Mouse (Mus musculus): ENCODE measurements at regions not wholly inside any gene's neighbourhood (a gene's known extent, or its start where the extent isn't known, plus 50 kb on each side); places are given as distances from the start of the nearest gene placed in this dataset.
A peak's percentile ranks its signal among the peaks of the same experiment; 100 is the strongest.

DNA sequence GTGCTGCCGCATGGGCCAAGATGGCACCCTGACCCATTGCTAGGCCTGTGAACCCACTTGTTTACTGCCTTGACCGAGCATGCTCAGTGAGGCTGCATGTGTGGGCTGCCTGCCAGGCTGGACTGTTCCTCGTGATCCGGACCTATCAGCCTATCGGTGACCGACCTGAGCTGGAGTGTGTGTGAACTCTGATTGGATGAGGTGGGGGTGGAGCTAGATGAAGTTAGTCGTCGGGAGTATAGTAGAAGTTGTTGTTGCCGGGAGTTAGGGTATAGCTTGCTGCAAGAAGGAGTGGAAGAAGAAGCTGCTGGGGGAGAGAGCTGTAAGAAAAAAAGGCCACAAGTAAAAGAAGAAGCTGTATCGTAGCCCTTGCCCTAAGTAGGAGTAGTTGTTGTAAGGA is 122.3 kb upstream of the Krtap11-1 start:
- DNase-seq (ENCODE audit: low spot score), result no peak
- Histone ChIP-seq H3K4me1 (replicated peaks; ENCODE audit: control insufficient read depth, insufficient read depth, low read length) (no peaks in the 10 kb centered on the region), H3K27me3 (ENCODE audit: control insufficient read depth, insufficient read depth, low read length) (no peaks in the 10 kb centered on the region), H3K9me3 (ENCODE audit: control insufficient read depth, low read length) (no peaks in the 10 kb centered on the region), H3K27ac (ENCODE audit: low read depth, low read length) (no peak overlapping the region), H3K36me3 (ENCODE audit: control insufficient read depth, insufficient read depth, low read length) (no peaks in the 10 kb centered on the region), H3K4me2 (ENCODE audit: low read depth, low read length, severe bottlenecking) (no peak overlapping the region), H3K9ac (ENCODE audit: low read length) (no peak overlapping the region), H3K4me3 (ENCODE audit: low read depth, low read length) (no peak overlapping the region)
- ATAC-seq (replicated peaks; ENCODE audit: low FRiP score), result no peak
- WGBS, result 93% methylated on average over 10 of the region's 10 CpGs

DNA sequence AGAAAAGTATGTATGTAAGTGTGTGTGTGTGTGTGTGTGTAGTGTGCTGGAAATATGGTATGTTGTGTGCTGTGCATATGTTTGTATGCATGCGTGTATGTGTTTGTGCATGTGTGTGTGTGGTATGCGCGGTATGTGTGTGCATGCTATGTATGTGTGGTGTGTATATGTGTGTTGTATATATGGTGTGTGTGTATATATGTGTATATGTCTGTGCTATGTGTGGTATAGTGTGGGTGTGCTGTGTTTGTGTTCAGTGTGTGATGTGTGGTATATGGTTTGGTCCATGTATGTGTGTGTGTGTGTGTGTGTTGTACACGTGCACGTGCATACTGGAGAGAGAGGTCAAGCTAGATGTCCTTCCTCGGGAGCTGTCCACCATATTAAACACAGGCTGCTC is 108.5 kb upstream of the Krtap11-1 start:
- 0 out of 2 replicates have a peak, but pooled peaks have one; percentile 28 for ATAC-seq (replicated peaks; ENCODE audit: low FRiP score)

GRCm38 (mm10) chr16:89678446-89679015 is 107.5 kb upstream of the Krtap11-1 start:
- Histone ChIP-seq H3K4me2 (ENCODE audit: low read depth, low read length, severe bottlenecking) (no peak overlapping the region), H3K9me3 (ENCODE audit: control insufficient read depth, low read length) (no peaks in the 10 kb centered on the region), H3K4me3 (ENCODE audit: low read depth, low read length) (no peak overlapping the region), H3K27ac (ENCODE audit: low read depth, low read length) (no peak overlapping the region), H3K27me3 (ENCODE audit: control insufficient read depth, insufficient read depth, low read length) (no peaks in the 10 kb centered on the region), H3K36me3 (ENCODE audit: control insufficient read depth, insufficient read depth, low read length) (no peaks in the 10 kb centered on the region), H3K9ac (ENCODE audit: low read length) (no peak overlapping the region), H3K4me1 (replicated peaks; ENCODE audit: control insufficient read depth, insufficient read depth, low read length) (no peaks in the 10 kb centered on the region)
- 76% methylated on average over 6 of the region's 6 CpGs for WGBS
- ATAC-seq (replicated peaks; ENCODE audit: low FRiP score), result no peak
- no peak for DNase-seq (ENCODE audit: low spot score)

More for the DNA sequence above, 108.5 kb upstream of the Krtap11-1 start:
- Histone ChIP-seq H3K36me3 (ENCODE audit: control insufficient read depth, insufficient read depth, low read length) (no peaks in the 10 kb centered on the region), H3K4me2 (ENCODE audit: low read depth, low read length, severe bottlenecking) (no peak overlapping the region), H3K27me3 (ENCODE audit: control insufficient read depth, insufficient read depth, low read length) (no peaks in the 10 kb centered on the region), H3K4me1 (replicated peaks; ENCODE audit: control insufficient read depth, insufficient read depth, low read length) (no peaks in the 10 kb centered on the region), H3K27ac (ENCODE audit: low read depth, low read length) (no peak overlapping the region), H3K9me3 (ENCODE audit: control insufficient read depth, low read length) (no peaks in the 10 kb centered on the region), H3K4me3 (ENCODE audit: low read depth, low read length) (no peak overlapping the region), H3K9ac (ENCODE audit: low read length) (no peak overlapping the region)
- no peak for DNase-seq (ENCODE audit: low spot score)
- WGBS, result 94% methylated on average over 6 of the region's 6 CpGs

- 87% methylated on average over 13 of the region's 13 CpGs for WGBS
- Histone ChIP-seq H3K4me2 (ENCODE audit: low read depth, low read length, severe bottlenecking) (no peak overlapping the region), H3K4me3 (ENCODE audit: low read depth, low read length) (no peak overlapping the region), H3K27me3 (ENCODE audit: control insufficient read depth, insufficient read depth, low read length) (no peaks in the 10 kb centered on the region), H3K4me1 (replicated peaks; ENCODE audit: control insufficient read depth, insufficient read depth, low read length) (no peaks in the 10 kb centered on the region), H3K27ac (ENCODE audit: low read depth, low read length) (no peak overlapping the region), H3K9me3 (ENCODE audit: control insufficient read depth, low read length) (no peaks in the 10 kb centered on the region), H3K9ac (ENCODE audit: low read length) (no peak overlapping the region), H3K36me3 (ENCODE audit: control insufficient read depth, insufficient read depth, low read length) (no peaks in the 10 kb centered on the region)
- ATAC-seq (replicated peaks; ENCODE audit: low FRiP score) (no peak), DNase-seq (ENCODE audit: low spot score) (no peak)
These were observed 104.2 kb upstream of the Krtap11-1 start for GRCm38 (mm10) chr16:89675009-89675785.

- ATAC-seq (replicated peaks; ENCODE audit: low FRiP score) (no peak), DNase-seq (ENCODE audit: low spot score) (no peak)
- Histone ChIP-seq H3K36me3 (ENCODE audit: control insufficient read depth, insufficient read depth, low read length) (no peaks in the 10 kb centered on the region), H3K9me3 (ENCODE audit: control insufficient read depth, low read length) (no peaks in the 10 kb centered on the region), H3K27ac (ENCODE audit: low read depth, low read length) (no peak overlapping the region), H3K9ac (ENCODE audit: low read length) (no peak overlapping the region), H3K4me3 (ENCODE audit: low read depth, low read length) (no peak overlapping the region), H3K27me3 (ENCODE audit: control insufficient read depth, insufficient read depth, low read length) (no peaks in the 10 kb centered on the region), H3K4me1 (replicated peaks; ENCODE audit: control insufficient read depth, insufficient read depth, low read length) (no peaks in the 10 kb centered on the region), H3K4me2 (ENCODE audit: low read depth, low read length, severe bottlenecking) (no peak overlapping the region)
- WGBS, result 91% methylated on average over 16 of the region's 16 CpGs
These were observed 103.3 kb upstream of the Krtap11-1 start for GRCm38 (mm10) chr16:89674159-89674902.

DNA sequence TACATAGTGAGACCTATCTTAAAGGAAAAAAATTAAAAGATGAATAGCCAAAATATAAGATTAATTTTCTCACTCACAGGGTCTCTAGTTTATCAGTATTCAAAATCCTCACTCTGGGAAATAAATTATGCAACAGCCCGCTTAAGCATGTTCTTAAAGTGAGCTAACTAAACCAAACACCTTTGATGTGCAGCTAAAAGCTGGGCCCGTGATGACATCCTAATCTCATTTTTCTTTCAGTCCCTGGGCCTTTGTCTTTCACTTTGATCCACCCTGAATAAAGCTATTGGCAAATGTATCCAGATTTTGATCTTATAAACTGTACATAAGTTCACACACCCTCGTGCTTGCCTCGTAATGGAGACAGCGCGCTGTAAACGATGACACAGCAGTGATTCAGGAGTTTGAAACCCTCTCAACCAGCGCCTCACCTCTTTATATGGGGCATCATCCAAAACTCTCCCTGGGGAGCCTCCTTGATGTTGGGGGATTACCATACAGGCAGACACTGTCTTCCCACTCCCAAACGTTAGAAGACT is 100.3 kb upstream of the Krtap11-1 start:
- DNase-seq (ENCODE audit: low spot score), result no peak
- Histone ChIP-seq H3K27ac (ENCODE audit: low read depth, low read length) (no peak overlapping the region), H3K27me3 (ENCODE audit: control insufficient read depth, insufficient read depth, low read length) (no peaks in the 10 kb centered on the region), H3K9me3 (ENCODE audit: control insufficient read depth, low read length) (no peaks in the 10 kb centered on the region), H3K36me3 (ENCODE audit: control insufficient read depth, insufficient read depth, low read length) (no peaks in the 10 kb centered on the region), H3K4me3 (ENCODE audit: low read depth, low read length) (no peak overlapping the region), H3K4me2 (ENCODE audit: low read depth, low read length, severe bottlenecking) (no peak overlapping the region), H3K9ac (ENCODE audit: low read length) (no peak overlapping the region), H3K4me1 (replicated peaks; ENCODE audit: control insufficient read depth, insufficient read depth, low read length) (no peaks in the 10 kb centered on the region)
- no peak for ATAC-seq (replicated peaks; ENCODE audit: low FRiP score)
- WGBS, result 76% methylated on average over 9 of the region's 9 CpGs

DNA sequence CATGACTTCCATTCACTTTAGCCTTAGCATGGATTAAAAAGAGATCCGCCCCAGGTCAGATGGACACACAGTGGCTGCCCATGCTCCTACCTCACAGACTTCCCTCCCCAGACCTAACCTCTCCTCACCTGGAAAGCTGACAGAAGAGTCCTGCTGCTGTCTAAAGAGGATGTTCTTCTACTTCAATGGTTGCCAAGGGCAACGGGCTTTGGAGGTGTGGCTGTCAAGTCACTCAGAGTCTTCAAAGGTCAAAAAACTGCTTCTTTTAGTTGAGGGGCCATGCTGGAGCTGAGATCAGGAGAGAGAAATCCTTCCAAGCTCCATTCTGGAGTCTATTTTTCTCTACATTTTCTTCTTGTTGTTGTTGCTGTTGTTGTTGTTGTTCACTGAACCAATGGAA is 89.1 kb upstream of the Krtap11-1 start:
- no peaks in the 10 kb centered on the region for H3K9me3 ChIP-seq (ENCODE audit: control insufficient read depth, low read length)
- DNase-seq (ENCODE audit: low spot score), result no peak
- H3K9ac ChIP-seq (ENCODE audit: low read length), result no peak overlapping the region
- H3K27me3 ChIP-seq (ENCODE audit: control insufficient read depth, insufficient read depth, low read length), result no peaks in the 10 kb centered on the region
- H3K4me3 ChIP-seq (ENCODE audit: low read depth, low read length), result no peak overlapping the region
- H3K36me3 ChIP-seq (ENCODE audit: control insufficient read depth, insufficient read depth, low read length), result no peaks in the 10 kb centered on the region
- H3K27ac ChIP-seq (ENCODE audit: low read depth, low read length), result no peak overlapping the region
- WGBS, result 77% methylated on average over 2 of the region's 2 CpGs
- no peak for ATAC-seq (replicated peaks; ENCODE audit: low FRiP score)
- H3K4me1 ChIP-seq (replicated peaks; ENCODE audit: control insufficient read depth, insufficient read depth, low read length), result no peaks in the 10 kb centered on the region
- H3K4me2 ChIP-seq (ENCODE audit: low read depth, low read length, severe bottlenecking), result no peak overlapping the region

DNA sequence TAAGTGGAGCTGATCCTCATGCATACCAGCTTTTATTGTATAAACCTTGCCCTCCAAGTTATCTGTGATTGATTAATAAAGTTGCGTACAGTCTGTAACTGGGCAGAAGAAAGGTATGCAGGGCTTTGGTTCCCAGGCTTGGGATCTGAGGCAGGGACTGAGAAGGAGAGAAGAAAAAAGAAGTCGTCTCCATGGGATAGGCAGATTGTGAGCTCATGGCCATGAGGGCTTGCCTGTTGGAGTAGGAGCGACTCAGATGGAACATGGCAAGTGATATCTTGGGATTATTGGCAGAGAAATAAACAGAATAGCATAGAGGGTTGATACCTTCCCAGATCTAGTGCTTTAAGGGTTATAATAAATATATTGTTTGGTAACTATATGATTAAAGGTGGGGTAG is 85.1 kb upstream of the Krtap11-1 start:
- no peak overlapping the region for H3K4me2 ChIP-seq (ENCODE audit: low read depth, low read length, severe bottlenecking)
- DNase-seq (ENCODE audit: low spot score) (no peak), ATAC-seq (replicated peaks; ENCODE audit: low FRiP score) (no peak)
- H3K27ac ChIP-seq (ENCODE audit: low read depth, low read length), result no peak overlapping the region
- no peak overlapping the region for H3K4me3 ChIP-seq (ENCODE audit: low read depth, low read length)
- no peaks in the 10 kb centered on the region for H3K36me3 ChIP-seq (ENCODE audit: control insufficient read depth, insufficient read depth, low read length)
- H3K9ac ChIP-seq (ENCODE audit: low read length), result no peak overlapping the region
- no peaks in the 10 kb centered on the region for H3K27me3 ChIP-seq (ENCODE audit: control insufficient read depth, insufficient read depth, low read length)
- H3K4me1 ChIP-seq (replicated peaks; ENCODE audit: control insufficient read depth, insufficient read depth, low read length), result no peaks in the 10 kb centered on the region
- 93% methylated on average over 3 of the region's 3 CpGs for WGBS
- H3K9me3 ChIP-seq (ENCODE audit: control insufficient read depth, low read length), result no peaks in the 10 kb centered on the region
